Mouse (Mus musculus): ENCODE measurements around the gene Mier2.

- TF ChIP-seq CTCF (IDR thresholded peaks at IDR 0.05; ENCODE audit: insufficient read depth, low read length) (no peak), POLR2A (IDR thresholded peaks at IDR 0.05; ENCODE audit: borderline replicate concordance, extremely low read depth, low read depth, low read length) (no peak)
Measured at GRCm38 (mm10) chr10:79585723-79586122, 30.7 kb upstream of the Mier2 start.
